Mouse (Mus musculus) hindbrain, embryonic 12.5 days (tissue): ENCODE measurements around the gene Hoxa9. TPM values are rescaled to one million over a fixed set of nuclear protein-coding genes. Genes with fewer than 3 reads are reported as not detected.
A peak's percentile ranks its signal among the peaks of the same experiment; 100 is the strongest.

ENCODE experiments used
- ATAC-seq: fragments of 200-750 bp; cut with Nextera tagmentation; 2 replicates; pipeline ENCODE4 v1.8.0; 2017; ENCODE audit warnings: moderate TSS enrichment; ENCODE audit not compliant: low FRiP score
- H3K27ac ChIP-seq: fragments of 300-500 bp; sonication (generic); 2 replicates; pipeline ENCODE4 v1.5.1; 2016; ENCODE audit warnings: mild to moderate bottlenecking
- H3K27me3 ChIP-seq: fragments of 300-500 bp; sonication (generic); 2 replicates; pipeline ENCODE4 v1.6.1; 2016; ENCODE audit warnings: mild to moderate bottlenecking
- H3K36me3 ChIP-seq: fragments of 300-500 bp; sonication (generic); 2 replicates; pipeline ENCODE4 v1.6.1; 2016; ENCODE audit warnings: mild to moderate bottlenecking
- H3K4me1 ChIP-seq: fragments of 300-500 bp; sonication (generic); 2 replicates; pipeline ENCODE4 v1.6.1; 2016
- H3K4me2 ChIP-seq: fragments of 300-500 bp; sonication (generic); replicated peaks from 2 replicates; pipeline ENCODE4 v1.6.1; 2016; ENCODE audit warnings: mild to moderate bottlenecking
- H3K4me3 ChIP-seq: fragments of 300-500 bp; sonication (generic); 2 replicates; pipeline ENCODE4 v1.5.1; 2016; ENCODE audit warnings: mild to moderate bottlenecking
- H3K9ac ChIP-seq: fragments of 300-500 bp; sonication (generic); 2 replicates; pipeline ENCODE4 v1.6.1; 2016; ENCODE audit warnings: mild to moderate bottlenecking, moderate library complexity
- H3K9me3 ChIP-seq: fragments of 300-500 bp; sonication (generic); replicated peaks from 2 replicates; pipeline ENCODE4 v1.6.1; 2016; ENCODE audit warnings: mild to moderate bottlenecking
- WGBS: fragments of 180-500 bp; shearing (Covaris S2); methylation state at CpG from one replicate; pipeline ENCODE4 v1.1.7; 2016; 5-methylcytosine and 5-hydroxymethylcytosine counted together
- polyA plus RNA-seq: library from polyadenylated mRNA; unstranded; fragments of >200 nt; fragmentation: Nextera tagmentation; extraction: Ambion mirVana; gene quantifications from 2 replicates; pipeline ENCODE4 v1.2.1, GENCODE M21; 2016

Gene Hoxa9
- polyA plus RNA-seq, 1 experiment from 2014 or later: 0.12 TPM

DNA sequence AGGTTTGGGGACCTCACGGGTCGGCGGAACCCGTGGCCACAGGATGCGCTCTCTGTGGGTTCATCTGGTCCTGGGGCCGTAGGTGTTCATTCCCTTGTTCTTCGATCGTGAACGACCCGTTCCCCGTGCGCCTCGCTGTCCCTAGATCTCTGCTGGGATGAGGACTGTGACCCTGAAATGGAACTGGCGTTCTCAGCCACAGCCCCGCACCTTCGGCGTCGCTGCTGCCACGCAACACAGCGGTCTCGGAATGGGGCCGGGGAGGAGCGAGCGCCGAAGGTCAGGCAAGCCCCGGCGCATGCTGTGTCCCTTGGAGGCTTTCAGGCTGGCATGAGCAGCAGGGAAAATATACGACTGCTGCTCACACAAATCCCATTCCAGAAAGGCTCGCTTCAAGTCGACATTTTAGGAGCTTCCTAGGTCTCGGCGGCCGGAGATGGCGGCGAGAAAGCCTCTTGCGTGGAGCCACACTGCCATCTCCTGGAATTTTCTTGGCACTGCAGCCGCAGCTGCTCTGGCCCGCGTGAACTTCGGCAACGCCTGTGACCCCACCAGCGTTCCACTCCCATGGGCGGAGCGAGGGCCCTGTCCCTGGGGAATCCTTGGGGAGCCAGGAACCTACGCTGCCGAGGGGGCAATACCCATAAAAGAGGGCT, 9.4 kb downstream of the Hoxa9 start, which contains the start of gene Hoxa7:
Gene Hoxa7, minus strand, starts transcription at position 518 of the 656 bp plus-strand sequence.
- peak within 1 kb of the TSS; percentile 47 for H3K9ac ChIP-seq
- H3K9me3 ChIP-seq: no peaks in the 10 kb centered on the region
- H3K4me2 ChIP-seq: peak within 1 kb of the TSS; percentile 66
- under 1% methylated on average over 46 of the region's 46 CpGs for WGBS
- H3K27me3 ChIP-seq: peaks cover 100% of the 10 kb centered on the region
- peaks cover 21% of the 10 kb centered on the region for H3K4me1 ChIP-seq
- no peak within 1 kb of the TSS for H3K27ac ChIP-seq
- peak within 1 kb of the TSS; percentile 38 for H3K4me3 ChIP-seq
- no peaks in the 10 kb centered on the region for H3K36me3 ChIP-seq
- ATAC-seq: peak; percentile 64

DNA sequence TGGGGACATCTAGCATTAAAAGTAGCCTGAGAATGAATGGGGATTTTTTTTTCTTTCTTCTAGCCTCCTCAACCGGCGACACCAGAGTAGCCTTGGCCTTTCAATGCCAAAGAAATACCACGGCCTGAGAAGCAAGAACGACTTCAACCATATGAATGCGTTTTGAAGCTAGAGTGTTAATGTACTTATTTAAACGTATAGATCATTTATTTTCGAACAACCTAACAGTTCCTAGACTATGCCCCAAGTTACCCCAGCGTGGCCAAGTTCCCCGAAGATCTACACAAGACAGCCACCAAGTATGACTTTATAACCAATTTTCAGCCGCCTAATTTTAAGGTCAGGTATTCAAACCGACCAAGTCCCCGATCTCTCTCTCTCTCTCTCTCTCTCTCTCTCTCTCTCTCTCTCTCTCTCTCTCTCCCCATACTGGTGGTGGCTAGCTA, 10.0 kb downstream of the Hoxa9 start:
- peak overlapping the region; percentile 66 for H3K4me2 ChIP-seq
- no peaks in the 10 kb centered on the region for H3K36me3 ChIP-seq
- H3K27me3 ChIP-seq: peaks cover 100% of the 10 kb centered on the region
- no peak for ATAC-seq
- peaks cover 20% of the 10 kb centered on the region for H3K4me1 ChIP-seq
- H3K4me3 ChIP-seq: peak overlapping the region; percentile 38; the same call in 1 of the 2 replicates
- no peaks in the 10 kb centered on the region for H3K9me3 ChIP-seq
- 4% methylated on average over 12 of the region's 12 CpGs for WGBS
- H3K27ac ChIP-seq: no peak overlapping the region
- 0 out of 2 replicates have a peak overlapping the region, but pooled peaks have one; percentile 47 for H3K9ac ChIP-seq

DNA sequence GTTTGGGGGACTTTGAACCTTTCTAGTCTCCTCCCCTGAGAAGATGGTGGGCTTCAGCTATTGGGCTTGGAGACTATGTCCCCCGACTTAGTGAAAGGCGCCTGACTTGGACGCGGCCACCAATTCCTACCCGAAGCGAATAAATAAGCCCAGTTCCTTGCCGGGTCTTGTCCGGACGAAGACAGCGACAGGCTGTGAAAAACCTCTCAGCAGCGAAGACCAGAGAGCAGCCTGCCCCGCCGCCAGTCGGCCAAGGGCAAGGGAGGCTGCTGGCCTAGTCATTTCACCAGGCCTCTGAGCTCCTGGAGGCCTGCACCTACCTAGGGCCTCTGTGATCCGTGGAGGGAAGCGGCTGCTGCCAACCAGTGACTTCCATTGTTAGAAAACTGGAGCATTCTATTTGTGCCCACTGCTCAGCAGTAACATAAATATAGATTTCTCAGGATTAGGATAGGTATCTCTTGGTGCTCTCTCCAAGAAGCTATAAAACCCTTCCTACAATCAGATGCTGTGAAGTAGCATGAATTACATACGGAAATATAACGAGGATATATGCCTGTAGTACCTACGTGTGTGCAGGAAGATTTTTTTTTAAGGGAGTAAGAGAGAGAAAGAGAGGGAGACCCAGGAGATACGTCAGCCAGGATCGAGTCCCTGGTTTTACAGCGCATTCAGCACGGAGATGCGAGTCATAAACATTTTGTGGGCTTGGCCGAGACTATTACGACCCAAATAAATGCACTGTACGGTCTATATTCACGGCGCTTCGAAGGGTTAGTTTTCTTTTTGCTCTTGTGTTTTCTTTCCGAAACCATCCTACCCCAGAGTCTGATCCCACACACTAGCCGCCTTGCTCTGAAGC, 10.7 kb downstream of the Hoxa9 start:
- Histone ChIP-seq H3K4me3 (no peak overlapping the region), H3K4me2 (no peak overlapping the region), H3K4me1 (peaks cover 17% of the 10 kb centered on the region), H3K27ac (no peak overlapping the region), H3K27me3 (peaks cover 100% of the 10 kb centered on the region), H3K36me3 (no peaks in the 10 kb centered on the region), H3K9me3 (no peaks in the 10 kb centered on the region), H3K9ac (no peak overlapping the region)
- WGBS: 12% methylated on average over 32 of the region's 32 CpGs
- no peak for ATAC-seq

DNA sequence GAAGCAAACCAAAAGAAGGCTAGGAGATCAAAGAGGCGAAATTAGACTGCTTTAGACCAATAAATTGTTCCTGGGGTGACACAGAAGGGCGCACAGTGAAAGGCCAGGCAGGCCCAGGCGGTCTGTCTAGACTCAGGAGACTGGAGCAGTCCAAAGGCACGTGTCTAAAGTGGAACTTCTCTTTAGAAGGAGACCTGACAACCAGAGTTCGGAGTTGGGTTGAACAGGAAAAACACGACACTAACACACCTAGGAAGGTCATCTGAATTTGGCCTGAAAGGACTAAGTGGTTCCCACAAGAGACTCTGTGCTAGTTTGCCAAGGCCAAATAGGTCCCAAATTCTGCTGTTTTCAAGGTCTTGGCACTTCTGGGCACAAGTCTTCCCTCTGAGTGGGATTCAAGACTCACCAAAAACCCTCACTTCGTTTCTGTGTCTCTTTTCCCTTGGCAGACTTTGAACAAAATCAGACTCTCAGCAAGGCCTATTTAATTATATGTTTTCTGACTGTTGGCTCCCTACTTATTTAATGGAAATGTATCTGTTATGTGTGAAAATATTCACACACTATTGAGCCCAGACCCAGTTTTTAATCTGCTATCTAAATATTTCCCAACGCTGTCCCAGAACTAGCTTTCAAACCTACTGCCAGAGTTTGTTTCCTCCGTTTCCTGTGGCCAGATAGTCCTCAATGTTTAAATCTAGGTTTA, 11.5 kb downstream of the Hoxa9 start:
- Histone ChIP-seq H3K36me3 (no peaks in the 10 kb centered on the region), H3K27me3 (peaks cover 100% of the 10 kb centered on the region), H3K4me2 (no peak overlapping the region), H3K4me3 (no peak overlapping the region), H3K9me3 (no peaks in the 10 kb centered on the region), H3K27ac (no peak overlapping the region), H3K4me1 (peaks cover 17% of the 10 kb centered on the region), H3K9ac (no peak overlapping the region)
- ATAC-seq: no peak
- 16% methylated on average over 9 of the region's 9 CpGs for WGBS

DNA sequence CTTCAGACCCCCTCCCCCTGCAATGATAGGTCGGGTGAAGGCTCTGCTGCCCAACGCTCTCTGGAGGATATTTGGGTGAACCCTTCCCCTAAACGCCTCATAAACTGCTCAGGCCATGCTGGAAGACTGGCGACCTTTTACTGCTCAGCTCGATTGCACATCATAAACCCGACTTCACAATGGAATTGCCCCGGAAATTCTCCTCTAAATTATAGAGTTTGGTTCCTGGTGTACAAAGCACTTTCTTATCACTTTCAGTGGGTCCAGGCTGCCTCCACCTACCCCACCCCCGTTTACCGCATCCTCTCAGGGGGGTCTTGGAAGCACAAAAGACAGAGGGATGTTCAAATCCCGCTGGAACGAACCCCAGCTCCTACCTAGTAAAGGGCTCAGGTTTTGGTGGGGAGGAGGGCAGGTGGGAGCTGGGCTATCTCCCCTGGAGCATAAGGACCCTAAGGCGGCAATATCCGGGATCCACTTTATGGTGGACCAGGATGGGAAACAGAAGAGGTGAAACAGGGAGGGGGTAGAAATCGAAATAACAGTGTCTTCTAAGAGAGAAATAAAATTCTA, 12.2 kb downstream of the Hoxa9 start:
- Histone ChIP-seq H3K4me3 (no peak overlapping the region), H3K4me2 (no peak overlapping the region), H3K36me3 (no peaks in the 10 kb centered on the region), H3K27ac (no peak overlapping the region), H3K27me3 (peaks cover 100% of the 10 kb centered on the region), H3K9me3 (no peaks in the 10 kb centered on the region), H3K4me1 (peaks cover 17% of the 10 kb centered on the region), H3K9ac (no peak overlapping the region)
- no peak for ATAC-seq
- WGBS: 9% methylated on average over 14 of the region's 14 CpGs

DNA sequence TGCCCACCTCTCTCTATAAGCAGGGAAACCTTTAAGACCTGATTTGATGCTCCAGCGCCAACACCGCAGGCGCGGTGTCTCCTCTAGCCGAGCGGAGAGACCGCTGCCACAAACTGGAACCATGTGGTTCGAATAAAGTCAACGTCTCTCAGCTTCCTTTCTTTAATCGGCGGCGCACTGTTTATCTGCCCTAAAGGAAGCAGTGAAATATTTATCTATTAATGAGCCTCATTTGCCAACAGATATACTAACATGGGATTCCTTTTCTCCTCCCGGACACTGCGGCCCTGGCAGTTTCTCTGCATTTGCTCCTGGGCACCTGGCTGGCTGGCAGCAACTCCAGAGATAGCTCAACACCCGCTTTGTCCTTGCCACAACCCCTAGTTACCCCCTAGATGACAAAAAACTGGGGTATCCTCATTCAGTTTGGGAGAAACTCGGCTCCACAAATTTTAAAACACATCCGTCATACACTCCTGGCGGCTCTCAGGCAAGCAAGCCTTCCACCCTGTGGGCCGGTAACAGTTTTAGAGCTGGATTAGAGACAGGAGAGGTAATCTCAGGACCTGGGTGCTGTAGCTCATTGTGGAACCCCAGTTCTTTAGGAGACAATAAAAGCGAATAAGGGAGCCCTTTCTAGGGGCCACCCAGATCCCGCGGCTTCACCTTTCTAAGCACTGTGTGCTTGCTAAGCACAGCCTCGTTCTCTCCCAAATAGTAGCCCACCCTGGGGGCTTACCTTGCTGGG, 12.8 kb downstream of the Hoxa9 start:
- Histone ChIP-seq H3K27me3 (peaks cover 100% of the 10 kb centered on the region), H3K4me2 (0 out of 2 replicates have a peak overlapping the region, but pooled peaks have one; percentile 47), H3K9ac (no peak overlapping the region), H3K4me1 (peaks cover 18% of the 10 kb centered on the region), H3K36me3 (no peaks in the 10 kb centered on the region), H3K4me3 (peak overlapping the region; percentile 28; the same call in 1 of the 2 replicates), H3K27ac (no peak overlapping the region), H3K9me3 (no peaks in the 10 kb centered on the region)
- no peak for ATAC-seq
- WGBS: 5% methylated on average over 23 of the region's 23 CpGs

DNA sequence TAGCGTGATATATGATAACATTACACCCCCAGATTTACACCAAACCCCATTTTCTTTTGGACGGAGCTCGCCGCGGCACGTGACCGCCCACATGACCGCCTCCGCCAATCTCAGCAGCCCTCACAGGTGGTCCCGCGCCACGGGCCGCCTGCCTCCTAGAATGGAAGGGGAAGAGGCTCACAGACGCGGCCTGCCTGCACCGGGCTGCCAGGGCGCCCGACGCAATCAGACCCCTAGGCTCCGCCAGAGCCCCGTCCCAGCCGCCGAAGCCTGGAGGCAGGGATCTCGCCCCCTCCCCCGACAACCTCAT, 13.5 kb downstream of the Hoxa9 start:
- under 1% methylated on average over 25 of the region's 25 CpGs for WGBS
- H3K4me1 ChIP-seq: peaks cover 20% of the 10 kb centered on the region
- no peaks in the 10 kb centered on the region for H3K9me3 ChIP-seq
- no peak overlapping the region for H3K9ac ChIP-seq
- no peak overlapping the region for H3K27ac ChIP-seq
- H3K36me3 ChIP-seq: no peaks in the 10 kb centered on the region
- peak overlapping the region; percentile 47 for H3K4me2 ChIP-seq
- peak overlapping the region; percentile 28 for H3K4me3 ChIP-seq
- H3K27me3 ChIP-seq: peaks cover 100% of the 10 kb centered on the region
- ATAC-seq: peak; percentile 57; the same call in 1 of the 2 replicates

DNA sequence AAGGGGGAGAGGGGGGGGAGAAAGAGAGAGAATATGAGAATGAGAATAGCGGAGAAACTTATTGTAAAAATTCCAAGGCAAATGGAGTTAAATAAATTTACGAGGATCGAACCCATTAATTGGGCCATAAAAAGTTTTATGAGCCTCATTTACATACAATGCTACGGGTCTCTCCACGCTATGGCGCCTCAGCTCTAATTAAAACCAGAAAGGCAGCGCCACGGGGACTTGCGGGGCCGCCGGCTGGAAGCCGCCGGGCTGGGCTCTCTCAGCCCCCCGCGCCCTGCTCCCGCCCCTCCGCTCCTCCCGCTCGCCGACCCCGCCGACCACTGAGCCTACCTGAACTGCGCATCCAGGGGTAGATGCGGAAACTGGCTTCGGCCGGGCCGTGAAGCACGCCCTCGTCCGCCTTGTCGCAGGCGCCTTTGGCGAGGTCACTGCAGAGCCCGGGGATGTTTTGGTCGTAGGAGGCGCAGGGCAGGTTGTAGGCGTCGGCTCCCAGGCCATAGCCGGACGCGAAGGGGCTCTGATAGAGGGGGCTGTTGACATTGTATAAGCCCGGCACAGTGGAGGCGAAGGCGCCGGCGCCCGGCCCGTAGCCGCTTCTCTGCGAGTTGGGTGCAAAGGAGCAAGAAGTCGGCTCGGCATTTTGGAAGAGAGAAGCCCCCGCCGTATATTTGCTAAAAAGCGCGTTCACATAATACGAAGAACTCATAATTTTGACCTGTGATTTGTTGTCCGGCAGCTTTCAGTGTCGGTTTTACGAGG, 14.0 kb downstream of the Hoxa9 start:
- Histone ChIP-seq H3K4me2 (peak overlapping the region; percentile 47), H3K27ac (no peak overlapping the region), H3K4me1 (peaks cover 20% of the 10 kb centered on the region), H3K36me3 (no peaks in the 10 kb centered on the region), H3K9ac (no peak overlapping the region), H3K9me3 (no peaks in the 10 kb centered on the region), H3K27me3 (peaks cover 100% of the 10 kb centered on the region), H3K4me3 (peak overlapping the region; percentile 28)
- WGBS: 3% methylated on average over 60 of the region's 60 CpGs
- no peak for ATAC-seq

DNA sequence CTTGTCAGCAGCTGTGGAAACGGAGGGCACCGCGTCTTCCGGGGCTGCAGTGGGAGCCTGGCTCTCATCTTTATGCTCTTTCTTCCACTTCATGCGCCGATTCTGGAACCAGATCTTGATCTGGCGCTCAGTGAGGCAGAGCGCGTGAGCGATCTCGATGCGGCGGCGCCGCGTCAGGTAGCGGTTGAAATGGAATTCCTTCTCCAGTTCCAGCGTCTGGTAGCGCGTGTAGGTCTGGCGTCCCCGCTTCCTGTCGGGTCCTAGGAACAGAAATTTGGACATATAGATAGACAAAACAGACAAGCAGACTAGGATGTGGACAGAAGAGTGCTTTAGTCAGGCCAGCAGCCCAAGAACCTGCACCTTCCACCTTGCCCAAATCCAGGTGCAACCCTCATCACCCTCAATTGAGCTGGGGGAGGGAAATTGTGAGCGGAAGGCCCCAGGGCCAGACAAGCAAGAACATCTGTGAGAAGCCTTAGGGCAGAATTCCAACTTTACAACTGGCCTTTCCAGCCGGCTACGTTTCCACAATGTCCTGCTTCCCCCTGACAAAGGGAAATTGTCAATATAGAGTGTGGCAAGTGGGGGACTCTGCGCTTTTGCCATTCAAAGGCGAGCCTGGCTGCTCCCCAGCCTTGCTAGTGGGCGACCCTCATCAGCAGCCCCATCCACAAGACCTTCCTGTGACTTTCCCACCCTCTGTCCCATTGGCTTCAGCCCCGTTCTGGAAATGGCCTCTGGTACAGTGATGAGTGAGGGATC, 14.9 kb downstream of the Hoxa9 start:
- H3K27ac ChIP-seq: no peak overlapping the region
- no peak for ATAC-seq
- H3K4me2 ChIP-seq: no peak overlapping the region
- H3K27me3 ChIP-seq: peaks cover 100% of the 10 kb centered on the region
- H3K9me3 ChIP-seq: no peaks in the 10 kb centered on the region
- no peaks in the 10 kb centered on the region for H3K36me3 ChIP-seq
- WGBS: 2% methylated on average over 30 of the region's 30 CpGs
- H3K9ac ChIP-seq: no peak overlapping the region
- H3K4me1 ChIP-seq: peaks cover 16% of the 10 kb centered on the region
- no peak overlapping the region for H3K4me3 ChIP-seq

DNA sequence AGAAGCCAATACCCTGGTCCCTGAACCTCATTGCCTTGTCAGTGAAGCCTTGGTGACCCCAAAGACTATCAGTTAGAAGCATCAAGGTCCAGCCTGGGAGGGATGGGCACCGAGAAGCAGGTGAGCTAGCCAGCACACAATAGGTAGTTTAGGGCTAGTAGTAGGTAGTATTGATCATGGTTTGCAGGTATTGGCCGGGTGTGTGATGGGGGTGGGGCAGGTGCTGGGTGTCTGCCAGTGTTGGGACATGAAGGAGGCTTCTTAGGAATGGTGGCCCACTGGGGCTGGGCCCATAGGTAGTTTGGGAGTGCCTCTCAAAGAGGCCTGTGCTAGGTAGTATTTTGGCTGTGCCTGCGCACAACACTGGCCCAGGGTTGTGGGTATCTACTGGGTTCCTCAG, 15.8 kb downstream of the Hoxa9 start:
- Histone ChIP-seq H3K9me3 (no peaks in the 10 kb centered on the region), H3K4me3 (no peak overlapping the region), H3K27me3 (peaks cover 98% of the 10 kb centered on the region), H3K36me3 (no peaks in the 10 kb centered on the region), H3K4me2 (no peak overlapping the region), H3K4me1 (peaks cover 16% of the 10 kb centered on the region), H3K27ac (no peak overlapping the region), H3K9ac (no peak overlapping the region)
- 7% methylated on average over 3 of the region's 3 CpGs for WGBS
- no peak for ATAC-seq
